Mouse (Mus musculus) brown adipose tissue, adult 24 weeks (tissue): ENCODE data around the gene Ly6g5b. TPM values are rescaled to one million over a fixed set of nuclear protein-coding genes. Genes with fewer than 3 reads are reported as not detected.
"Not testable (repeated sequence)": the region's sequence is repeated elsewhere in the genome, so short reads cannot be mapped to it uniquely, and the experiment has no call there.

Source experiments
- H3K27ac ChIP-seq: fragments of 200-500 bp; replicated peaks from 2 replicates; pipeline ENCODE4 v1.5.1; 2012; ENCODE audit warnings: low read depth, mild to moderate bottlenecking, low read length
- H3K4me1 ChIP-seq: fragments of 200-500 bp; 2 replicates; pipeline ENCODE4 v1.6.1; 2012; ENCODE audit warnings: low read length, mixed read lengths; ENCODE audit not compliant: control insufficient read depth, insufficient read depth, insufficient read length
- H3K4me3 ChIP-seq: fragments of 200-500 bp; 2 replicates; pipeline ENCODE4 v1.5.1; 2012; ENCODE audit warnings: low read depth, mild to moderate bottlenecking, low read length, moderate library complexity; ENCODE audit not compliant: insufficient read depth
- polyA plus RNA-seq: library from polyadenylated mRNA; stranded (reverse); fragments of >200 nt; gene quantifications from 2 replicates; pipeline ENCODE4 v1.2.4, GENCODE M21; 2012; ENCODE audit not compliant: missing spikeins, insufficient read depth, insufficient read length

Gene Ly6g5b
- polyA plus RNA-seq, 1 experiment: not detected

- Histone ChIP-seq H3K27ac (no peak overlapping the region), H3K4me3 (no peak overlapping the region), H3K4me1 (peaks cover 7% of the 10 kb centered on the region)
These were observed 13.8 kb upstream of the Ly6g5b start for GRCm38 (mm10) chr17:35128996-35129395.

- peaks cover 7% of the 10 kb centered on the region for H3K4me1 ChIP-seq
- H3K4me3 ChIP-seq: peak overlapping the region; percentile 86
- peak overlapping the region; percentile 90 for H3K27ac ChIP-seq
These were observed 11.8 kb upstream of the Ly6g5b start for GRCm38 (mm10) chr17:35127017-35127416.

- peak within 1 kb of the TSS; percentile 90 for H3K27ac ChIP-seq
- H3K4me1 ChIP-seq: peaks cover 7% of the 10 kb centered on the region
- H3K4me3 ChIP-seq: peak within 1 kb of the TSS; percentile 86
These were observed 11.0 kb upstream of the Ly6g5b start, which contains the start of gene D17H6S53E for GRCm38 (mm10) chr17:35126206-35126611. TSS of gene D17H6S53E (plus strand) at chr17:35126373.

GRCm38 (mm10) chr17:35125578-35125977 lies 10.3 kb upstream of the Ly6g5b start:
- H3K4me3 ChIP-seq: peak overlapping the region; percentile 86; the same call in 1 of the 2 replicates
- peak overlapping the region; percentile 90; the same call in 1 of the 2 replicates for H3K27ac ChIP-seq
- peaks cover 7% of the 10 kb centered on the region for H3K4me1 ChIP-seq

GRCm38 (mm10) chr17:35125081-35125480 lies 9.9 kb upstream of the Ly6g5b start:
- H3K27ac ChIP-seq: no peak overlapping the region
- H3K4me1 ChIP-seq: peaks cover 9% of the 10 kb centered on the region
- no peak overlapping the region for H3K4me3 ChIP-seq

GRCm38 (mm10) chr17:35124261-35124896 lies 9.2 kb upstream of the Ly6g5b start:
- not testable (repeated sequence) for H3K4me1 ChIP-seq, H3K27ac ChIP-seq, H3K4me3 ChIP-seq

GRCm38 (mm10) chr17:35123287-35123686 lies 8.1 kb upstream of the Ly6g5b start:
- not testable (repeated sequence) for H3K27ac ChIP-seq, H3K4me3 ChIP-seq, H3K4me1 ChIP-seq

- Histone ChIP-seq H3K27ac (peak within 1 kb of the TSS; percentile 67), H3K4me1 (peaks cover 3% of the 10 kb centered on the region), H3K4me3 (peak within 1 kb of the TSS; percentile 92)
These were observed 6.7 kb upstream of the Ly6g5b start, which contains the start of gene Csnk2b for GRCm38 (mm10) chr17:35121871-35122303. TSS of gene Csnk2b (minus strand) at chr17:35122053.

GRCm38 (mm10) chr17:35121143-35121799 lies 6.0 kb upstream of the Ly6g5b start, which contains the start of gene Gpank1:
TSS of gene Gpank1 (plus strand) at chr17:35121455.
- H3K4me1 ChIP-seq: peaks cover 2% of the 10 kb centered on the region; the same call in 1 of the 2 replicates

GRCm38 (mm10) chr17:35120745-35121142 lies 5.5 kb upstream of the Ly6g5b start:
- H3K4me3 ChIP-seq: peak overlapping the region; percentile 92
- H3K27ac ChIP-seq: peak overlapping the region; percentile 56
- H3K4me1 ChIP-seq: peaks cover 2% of the 10 kb centered on the region; the same call in 1 of the 2 replicates

More at GRCm38 (mm10) chr17:35121143-35121799, 6.0 kb upstream of the Ly6g5b start, which contains the start of gene Gpank1:
- Histone ChIP-seq H3K27ac (peak within 1 kb of the TSS; percentile 67), H3K4me3 (peak within 1 kb of the TSS; percentile 92)

GRCm38 (mm10) chr17:35111774-35112173 lies 3.5 kb downstream of the Ly6g5b start:
- no peak overlapping the region for H3K4me3 ChIP-seq
- H3K27ac ChIP-seq: no peak overlapping the region
- no peaks in the 10 kb centered on the region for H3K4me1 ChIP-seq

- no peaks in the 10 kb centered on the region for H3K4me1 ChIP-seq
- H3K4me3 ChIP-seq: no peak within 1 kb of the TSS
- no peak within 1 kb of the TSS for H3K27ac ChIP-seq
These were observed 7.1 kb downstream of the Ly6g5b start, which contains the start of gene Ly6g5c for GRCm38 (mm10) chr17:35108097-35108496. TSS of gene Ly6g5c (plus strand) at chr17:35108279.

GRCm38 (mm10) chr17:35106522-35106921 lies 8.7 kb downstream of the Ly6g5b start:
- Histone ChIP-seq H3K27ac (no peak overlapping the region), H3K4me3 (no peak overlapping the region), H3K4me1 (no peaks in the 10 kb centered on the region)

GRCm38 (mm10) chr17:35105740-35106389 lies 9.4 kb downstream of the Ly6g5b start:
- no peak overlapping the region for H3K4me3 ChIP-seq
- H3K4me1 ChIP-seq: no peaks in the 10 kb centered on the region
- H3K27ac ChIP-seq: no peak overlapping the region

GRCm38 (mm10) chr17:35104754-35105153 lies 10.5 kb downstream of the Ly6g5b start:
- H3K27ac ChIP-seq: no peak overlapping the region
- no peaks in the 10 kb centered on the region for H3K4me1 ChIP-seq
- H3K4me3 ChIP-seq: no peak overlapping the region
